Mouse (Mus musculus) small intestine, adult 2 months (tissue): ENCODE results near the gene Dek. TPM values are rescaled to one million over a fixed set of nuclear protein-coding genes. Genes with fewer than 3 reads are reported as not detected.

ENCODE experiments used
- H3K27ac ChIP-seq: fragments of 200-500 bp; 2 replicates; pipeline ENCODE4 v1.5.1; 2012; ENCODE audit warnings: low read depth, low read length, control low read depth, inconsistent platforms; ENCODE audit not compliant: insufficient read depth
- H3K27me3 ChIP-seq: fragments of 200-500 bp; 2 replicates; pipeline ENCODE4 v1.6.1; 2012; ENCODE audit warnings: mild to moderate bottlenecking, moderate library complexity, low read length, inconsistent platforms; ENCODE audit not compliant: control insufficient read depth, insufficient read depth
- H3K36me3 ChIP-seq: fragments of 200-500 bp; 2 replicates; pipeline ENCODE4 v1.6.1; 2012; ENCODE audit warnings: mild to moderate bottlenecking, low read length, control low read depth, inconsistent platforms; ENCODE audit not compliant: control insufficient read depth, insufficient read depth
- H3K4me1 ChIP-seq: fragments of 200-500 bp; 2 replicates; pipeline ENCODE4 v1.6.1; 2012; ENCODE audit warnings: low read length, inconsistent platforms, mixed read lengths; ENCODE audit not compliant: control insufficient read depth, insufficient read depth, insufficient read length
- H3K4me3 ChIP-seq: fragments of 200-500 bp; 2 replicates; pipeline ENCODE4 v1.5.1; 2012; ENCODE audit warnings: low read depth, mild to moderate bottlenecking, control low read depth, inconsistent platforms, low read length, moderate library complexity
- CTCF ChIP-seq: fragments of 200-500 bp; IDR thresholded peaks from 2 replicates; pipeline ENCODE4 v1.5.1; 2012; ENCODE audit warnings: low read depth, mild to moderate bottlenecking, control low read depth, inconsistent platforms, low read length, moderate library complexity, mixed read lengths; ENCODE audit not compliant: insufficient replicate concordance, insufficient read length; ENCODE audit errors: extremely low read depth
- POLR2A ChIP-seq: fragments of 200-500 bp; IDR thresholded peaks from 2 replicates; pipeline ENCODE4 v1.6.1; 2012; ENCODE audit warnings: low read depth, mild to moderate bottlenecking, control low read depth, inconsistent platforms, low read length, moderate library complexity
- WGBS: fragments of 180-500 bp; shearing (Covaris S2); methylation state at CpG from one replicate; pipeline ENCODE4 v1.1.7; 2018; 5-methylcytosine and 5-hydroxymethylcytosine counted together
- polyA plus RNA-seq: library from polyadenylated mRNA; depleted of rRNA; stranded (reverse); fragments of >200 nt; gene quantifications from 2 replicates; pipeline ENCODE4 v1.2.3, GENCODE M21; 2012

Gene Dek
- polyA plus RNA-seq, 1 experiment, result 27.7 TPM

DNA sequence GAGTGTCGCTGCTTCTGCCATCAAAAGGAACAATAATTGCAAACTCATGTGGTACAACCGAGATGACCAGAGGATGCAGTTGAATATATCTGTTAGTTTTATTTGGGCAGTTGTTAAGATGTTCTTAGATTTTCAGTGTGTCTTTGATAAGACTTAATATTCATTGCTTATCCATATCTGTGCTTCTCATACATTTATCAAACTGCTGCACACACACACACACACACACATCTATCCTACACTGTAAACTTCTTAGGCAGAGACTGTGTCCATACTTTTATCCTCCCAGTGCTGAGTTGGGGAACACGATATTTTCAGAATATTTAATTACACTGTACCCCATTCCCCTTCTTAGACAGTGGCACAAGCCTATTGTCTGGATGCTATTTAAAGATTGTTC, 5.2 kb upstream of the Dek start:
- Histone ChIP-seq H3K36me3 (no peaks in the 10 kb centered on the region), H3K27ac (no peak overlapping the region), H3K4me3 (no peak overlapping the region), H3K4me1 (no peaks in the 10 kb centered on the region), H3K27me3 (no peaks in the 10 kb centered on the region)
- 85% methylated on average over 3 of the region's 3 CpGs for WGBS
- no peak for TF ChIP-seq POLR2A
- TF ChIP-seq CTCF, result no peak

DNA sequence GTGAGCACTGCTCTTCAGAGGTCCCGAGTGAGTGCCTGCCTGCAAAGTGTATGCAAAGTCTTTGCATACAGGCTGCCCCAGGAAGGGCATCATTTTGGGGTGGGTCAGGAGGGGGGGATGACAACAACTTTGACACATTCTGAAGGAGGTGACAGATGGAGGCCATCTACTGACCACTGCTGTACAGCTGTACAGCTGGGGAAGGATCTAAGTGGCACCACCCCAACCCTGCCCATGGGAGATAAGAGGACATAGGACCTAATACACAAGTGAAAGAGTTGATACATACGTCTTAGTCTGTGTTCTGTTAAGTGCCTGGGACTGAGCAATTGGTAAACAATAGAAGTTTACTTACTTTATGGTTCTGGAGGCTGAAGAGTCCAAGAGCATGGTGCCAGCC, 3.2 kb upstream of the Dek start:
- Histone ChIP-seq H3K27me3 (no peaks in the 10 kb centered on the region), H3K27ac (no peak overlapping the region), H3K4me1 (peaks cover 2% of the 10 kb centered on the region; the same call in 1 of the 2 replicates), H3K36me3 (no peaks in the 10 kb centered on the region), H3K4me3 (no peak overlapping the region)
- TF ChIP-seq POLR2A (no peak), CTCF (no peak)
- 59% methylated on average over 2 of the region's 2 CpGs for WGBS

- H3K4me1 ChIP-seq, result peaks cover 6% of the 10 kb centered on the region; the same call in 1 of the 2 replicates
- TF ChIP-seq POLR2A, result no peak
- TF ChIP-seq CTCF, result no peak
- H3K27ac ChIP-seq, result no peak overlapping the region; the same call in 1 of the 2 replicates
- peak overlapping the region; percentile 78 for H3K4me3 ChIP-seq
- no peaks in the 10 kb centered on the region for H3K27me3 ChIP-seq
- under 1% methylated on average over 20 of the region's 20 CpGs for WGBS
- H3K36me3 ChIP-seq, result peaks cover 5% of the 10 kb centered on the region
Measured at GRCm38 (mm10) chr13:47106580-47106888, 533 bp upstream of the Dek start.

- Histone ChIP-seq H3K27ac (peak overlapping the region; percentile 50), H3K4me3 (peak overlapping the region; percentile 78), H3K36me3 (peaks cover 9% of the 10 kb centered on the region), H3K27me3 (no peaks in the 10 kb centered on the region), H3K4me1 (peaks cover 6% of the 10 kb centered on the region; the same call in 1 of the 2 replicates)
- under 1% methylated on average over 25 of the region's 25 CpGs for WGBS
- TF ChIP-seq CTCF (no peak), POLR2A (no peak)
Measured at GRCm38 (mm10) chr13:47104856-47105541, 1.0 kb downstream of the Dek start.

DNA sequence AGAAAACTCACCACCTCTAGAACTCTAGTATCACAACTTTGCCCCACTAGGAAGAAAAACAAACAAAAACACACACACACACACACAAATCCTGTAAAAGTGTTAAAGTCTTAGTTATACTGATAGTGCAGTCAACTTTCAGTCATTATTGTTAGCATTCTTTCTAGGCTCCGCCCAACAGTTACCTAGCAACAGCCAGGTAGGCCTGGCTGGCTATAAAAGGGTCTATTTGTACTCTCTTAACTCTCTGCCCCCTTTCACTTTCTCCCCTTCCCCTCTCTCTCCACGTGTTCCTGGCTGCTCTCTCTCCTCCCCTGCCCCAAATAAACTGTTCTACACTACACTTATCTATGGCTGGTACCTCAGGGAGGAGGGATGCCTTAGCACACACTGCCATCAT, 1.9 kb downstream of the Dek start:
- WGBS, result 13% methylated on average over 2 of the region's 2 CpGs
- H3K27ac ChIP-seq, result no peak overlapping the region
- peaks cover 13% of the 10 kb centered on the region for H3K36me3 ChIP-seq
- H3K27me3 ChIP-seq, result no peaks in the 10 kb centered on the region
- peaks cover 6% of the 10 kb centered on the region; the same call in 1 of the 2 replicates for H3K4me1 ChIP-seq
- no peak for TF ChIP-seq CTCF
- no peak for TF ChIP-seq POLR2A
- no peak overlapping the region for H3K4me3 ChIP-seq

DNA sequence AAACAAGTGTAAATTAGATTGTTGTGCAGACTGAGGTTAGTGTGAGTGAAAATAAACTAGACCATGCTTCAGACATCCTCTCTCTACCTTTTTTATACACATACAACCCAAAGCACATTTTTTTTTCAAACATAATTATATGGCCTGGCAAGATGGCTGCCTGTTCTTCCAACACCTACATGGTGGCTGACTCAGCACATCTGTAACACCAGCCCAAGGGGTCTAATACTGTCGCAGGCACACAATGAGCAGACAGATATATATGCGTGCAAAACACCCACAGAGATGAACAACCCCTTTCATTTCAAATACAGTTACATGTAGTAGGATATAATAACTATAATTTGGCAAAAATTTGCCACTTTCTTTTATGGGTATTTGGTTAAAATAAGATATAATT, 5.4 kb downstream of the Dek start:
- no peaks in the 10 kb centered on the region for H3K27me3 ChIP-seq
- 92% methylated on average over 2 of the region's 2 CpGs for WGBS
- H3K36me3 ChIP-seq, result peaks cover 26% of the 10 kb centered on the region
- no peak for TF ChIP-seq CTCF
- no peak for TF ChIP-seq POLR2A
- no peak overlapping the region for H3K4me3 ChIP-seq
- peaks cover 6% of the 10 kb centered on the region; the same call in 1 of the 2 replicates for H3K4me1 ChIP-seq
- H3K27ac ChIP-seq, result no peak overlapping the region

- WGBS, result 73% methylated on average over 7 of the region's 7 CpGs
- H3K36me3 ChIP-seq, result peaks cover 30% of the 10 kb centered on the region
Measured at GRCm38 (mm10) chr13:47099265-47099664, 6.7 kb downstream of the Dek start.

More at GRCm38 (mm10) chr13:47099265-47099664, 6.7 kb downstream of the Dek start:
- peaks cover 4% of the 10 kb centered on the region; the same call in 1 of the 2 replicates for H3K4me1 ChIP-seq
- no peak overlapping the region for H3K4me3 ChIP-seq
- no peaks in the 10 kb centered on the region for H3K27me3 ChIP-seq
- TF ChIP-seq POLR2A, result no peak
- TF ChIP-seq CTCF, result no peak
- no peak overlapping the region for H3K27ac ChIP-seq
